Mouse (Mus musculus) thymus, postnatal 36 days (tissue): ENCODE results near the gene Wdr4.

Experiments
- DNase-seq, 2 experiments: peaks; one replicate each; pipeline ENCODE4 v3.0.0; 2022; ENCODE audit warnings: mixed read lengths in 2 of 2

Wdr4 gene

DNA sequence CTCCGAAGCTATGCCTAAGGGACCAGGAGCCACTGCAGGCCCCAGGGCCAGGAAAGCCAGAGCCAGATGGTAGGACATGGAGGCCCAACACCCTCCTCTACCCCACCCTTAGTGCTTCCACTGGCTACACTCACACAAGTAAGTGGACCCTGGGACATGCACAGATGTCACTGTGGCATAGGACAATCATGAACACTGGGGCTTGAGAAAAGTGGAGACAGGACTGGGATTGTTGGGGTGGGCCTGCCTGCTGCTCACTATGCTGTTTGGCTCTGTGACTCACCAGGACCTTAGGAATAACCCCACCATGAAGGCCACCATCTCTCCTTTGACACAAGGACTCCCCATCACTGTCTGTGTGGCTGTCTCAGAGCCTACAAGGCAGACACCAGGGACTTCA, 24.8 kb downstream of the Wdr4 start:
- DNase-seq, result no peak

DNA sequence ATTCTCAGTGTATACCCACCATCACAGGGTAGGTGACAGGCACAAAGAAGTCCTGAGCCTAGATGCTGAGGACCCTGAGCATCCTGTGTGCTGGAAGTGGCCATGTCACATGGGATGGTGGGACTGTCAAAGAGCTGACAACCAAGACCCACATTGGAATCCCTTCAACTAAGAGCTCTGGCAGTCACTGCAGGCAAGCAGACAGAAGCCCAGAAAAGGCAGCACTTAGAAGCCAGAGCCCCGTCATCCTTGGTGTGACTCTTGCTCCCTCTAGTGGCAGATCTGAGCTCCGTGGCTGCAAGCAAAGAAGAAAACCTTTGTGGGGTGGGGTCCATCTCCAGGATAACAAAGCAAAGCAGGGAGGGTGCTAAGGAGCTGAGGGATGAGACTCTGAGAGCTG, 27.4 kb downstream of the Wdr4 start:
- DNase-seq, result peak; percentile 60 to 65

DNA sequence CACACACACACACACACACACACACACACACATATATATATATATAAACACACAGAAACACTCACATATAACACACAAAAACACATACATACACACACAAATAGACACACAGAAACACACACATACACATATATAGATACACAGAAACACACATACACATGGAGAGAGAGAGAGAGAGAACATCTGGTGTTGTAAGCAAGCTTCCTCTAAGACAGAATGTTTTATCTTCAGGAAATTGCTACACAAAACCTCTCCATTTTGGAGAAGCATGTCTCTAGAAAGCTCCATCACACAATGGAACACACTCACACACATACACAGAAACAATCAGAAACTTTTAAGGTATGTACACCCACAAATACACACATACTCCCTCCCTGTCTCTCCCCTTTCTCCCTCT, 28.4 kb downstream of the Wdr4 start:
- DNase-seq, result no peak

DNA sequence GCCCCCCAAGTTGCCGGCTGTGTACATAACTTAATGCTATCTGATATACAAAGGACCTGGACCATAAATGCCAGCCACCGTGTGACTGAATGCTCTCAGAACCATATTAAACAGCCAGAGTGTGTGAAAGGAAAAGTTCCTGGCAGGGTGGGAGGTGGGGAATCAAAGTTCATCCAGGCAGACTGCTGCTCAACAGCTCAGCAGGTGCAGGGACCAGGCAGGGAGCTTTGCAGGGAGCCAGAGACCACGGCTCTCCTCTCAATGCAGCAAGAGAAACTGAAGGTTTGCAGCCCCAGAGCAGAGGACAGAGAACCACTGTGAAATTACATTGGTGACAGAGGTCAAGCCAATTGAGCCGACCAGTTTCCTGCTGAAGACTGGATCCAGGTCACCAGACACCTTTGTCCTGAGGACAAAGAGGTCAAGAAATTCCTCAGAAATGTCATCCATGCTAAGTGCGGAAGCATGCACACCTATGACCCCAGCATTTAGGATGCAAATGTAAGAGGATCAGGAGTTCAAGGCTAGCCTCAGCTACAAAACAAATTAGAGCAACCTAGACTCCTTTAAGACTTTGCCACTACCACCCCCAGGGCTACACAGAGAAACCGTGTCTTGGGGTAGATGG, 32.2 kb downstream of the Wdr4 start:
- DNase-seq, result no peak

DNA sequence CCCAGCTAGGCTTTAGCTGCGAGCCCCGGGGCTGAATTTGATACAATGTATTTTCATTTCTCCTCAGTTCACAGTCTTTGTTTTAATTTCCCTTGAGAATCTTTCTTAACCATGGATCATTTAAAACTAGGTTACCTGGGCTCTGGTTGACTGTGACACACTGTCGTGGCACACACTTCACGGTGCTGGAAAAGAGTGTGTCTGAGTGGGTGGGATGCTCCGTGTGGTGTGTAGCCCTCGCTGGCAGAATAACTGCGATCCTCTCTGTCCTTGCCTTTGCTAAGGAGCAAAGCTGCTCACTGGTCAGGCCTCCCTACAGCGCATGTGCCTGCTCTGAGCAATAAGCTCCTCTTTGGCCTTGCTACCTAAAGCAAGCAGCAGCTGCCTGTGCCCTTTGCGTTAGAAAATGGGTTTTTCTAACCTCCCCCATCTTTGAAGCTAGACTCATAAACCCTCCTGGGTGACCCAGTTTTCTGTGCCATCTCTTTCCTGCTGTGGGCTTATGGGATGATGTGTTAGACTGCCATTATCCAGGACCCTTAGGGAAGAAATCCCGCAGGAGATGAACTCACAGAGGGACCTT, 33.1 kb downstream of the Wdr4 start:
- DNase-seq, result no peak

DNA sequence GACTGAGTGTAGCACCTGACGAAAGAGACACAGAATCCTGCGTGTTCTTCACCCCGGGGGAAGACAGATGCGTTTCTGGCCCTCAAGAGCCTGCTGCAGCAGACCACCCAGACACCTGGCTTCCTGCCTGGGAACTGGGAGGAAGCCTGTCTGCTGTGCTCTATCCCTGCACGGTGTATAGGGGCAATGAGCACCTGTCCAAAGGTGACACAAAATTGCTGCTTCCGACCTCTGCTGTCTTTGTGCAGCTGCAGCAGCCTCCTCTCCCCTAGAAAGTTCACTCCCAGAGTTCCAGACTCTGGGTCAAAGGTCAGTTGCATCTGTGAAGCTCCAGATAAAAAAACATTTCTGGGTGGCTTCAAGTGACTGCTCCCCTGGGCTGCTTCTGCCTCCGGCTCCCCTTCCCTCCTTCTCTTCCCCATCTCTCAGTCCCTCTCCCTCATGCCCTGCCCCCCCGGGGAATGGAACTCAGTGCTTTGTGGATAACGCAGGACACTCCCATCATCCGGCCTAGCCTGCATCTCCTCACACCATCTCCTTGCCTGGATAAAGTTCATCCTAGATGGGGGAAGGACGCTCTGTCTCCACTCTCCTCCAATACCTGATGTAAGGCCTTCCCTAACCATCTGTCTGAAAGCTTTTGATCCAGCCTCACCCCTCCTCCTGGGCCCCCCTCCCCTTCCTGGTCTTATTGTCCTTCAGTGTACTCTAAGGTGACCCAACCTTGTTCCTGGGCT, 40.5 kb downstream of the Wdr4 start:
- DNase-seq, result no peak

DNA sequence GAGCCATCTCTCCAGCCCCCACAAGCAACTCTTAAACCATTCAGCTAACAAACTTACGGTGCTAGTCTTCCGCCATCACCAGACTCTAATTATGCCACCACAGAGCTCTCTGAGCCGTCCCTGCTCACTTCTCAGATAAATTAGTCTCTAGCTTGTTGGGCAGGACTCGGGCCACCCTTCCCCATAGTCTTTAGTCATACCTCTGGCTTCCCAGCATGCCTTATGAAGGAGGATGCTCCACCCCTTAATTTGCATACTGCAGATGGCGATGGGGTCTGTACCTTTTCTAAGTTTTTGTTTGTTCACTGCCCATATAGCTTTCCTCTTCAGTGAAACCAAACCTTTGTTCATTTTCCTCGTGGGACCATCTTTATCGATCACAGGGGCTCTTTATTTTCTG, 41.2 kb downstream of the Wdr4 start:
- DNase-seq, result no peak

DNA sequence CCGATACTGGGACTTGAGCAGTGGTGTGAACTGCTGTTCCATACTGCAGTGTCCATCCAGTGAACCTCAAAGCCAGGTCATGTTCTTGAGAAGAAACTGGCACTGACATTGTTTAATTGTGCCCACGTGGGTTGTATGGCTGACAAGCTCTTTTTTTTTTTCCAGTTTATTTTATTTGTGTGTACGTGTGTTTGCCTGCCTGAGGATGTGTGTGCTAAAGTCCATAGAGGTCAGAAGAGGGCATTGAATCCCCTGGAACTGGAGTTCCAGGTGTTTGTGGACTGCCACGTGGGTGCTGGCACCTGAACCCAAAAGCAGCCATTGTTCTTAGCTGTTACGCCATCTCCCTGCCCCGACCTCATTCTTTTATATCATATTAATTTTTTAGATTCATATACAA, 45.4 kb downstream of the Wdr4 start:
- no peak for DNase-seq

DNA sequence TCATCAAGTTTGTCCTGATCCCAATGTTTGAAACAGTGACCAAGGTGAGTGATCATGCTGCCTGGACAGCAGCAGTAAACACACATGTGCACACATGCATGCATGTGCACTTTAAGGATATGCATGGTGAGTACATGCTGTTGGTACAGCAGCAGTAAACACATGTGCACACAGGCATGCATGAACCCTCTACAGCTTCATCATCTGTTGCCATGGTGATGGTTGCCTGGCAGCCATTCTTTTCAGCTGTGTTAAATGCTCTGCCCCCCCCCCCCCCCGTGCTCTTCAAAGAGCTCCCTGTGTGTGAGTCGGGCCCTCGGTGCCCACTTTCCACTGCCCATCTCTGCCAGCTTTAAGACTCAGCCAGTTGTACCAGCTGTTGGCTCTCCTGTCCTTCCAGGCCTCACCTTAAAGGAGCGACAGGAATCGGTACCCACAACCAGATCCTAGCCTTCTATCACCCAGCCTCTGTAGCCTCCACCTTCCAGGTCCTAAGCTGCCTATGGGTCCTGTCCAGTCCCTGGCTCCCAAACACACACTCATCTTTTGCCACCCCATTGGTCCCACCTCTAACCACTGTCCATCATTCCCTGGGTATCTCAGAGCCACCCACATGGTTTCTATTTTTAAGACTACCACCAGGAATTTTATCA, 48.9 kb downstream of the Wdr4 start:
- DNase-seq, result no peak

DNA sequence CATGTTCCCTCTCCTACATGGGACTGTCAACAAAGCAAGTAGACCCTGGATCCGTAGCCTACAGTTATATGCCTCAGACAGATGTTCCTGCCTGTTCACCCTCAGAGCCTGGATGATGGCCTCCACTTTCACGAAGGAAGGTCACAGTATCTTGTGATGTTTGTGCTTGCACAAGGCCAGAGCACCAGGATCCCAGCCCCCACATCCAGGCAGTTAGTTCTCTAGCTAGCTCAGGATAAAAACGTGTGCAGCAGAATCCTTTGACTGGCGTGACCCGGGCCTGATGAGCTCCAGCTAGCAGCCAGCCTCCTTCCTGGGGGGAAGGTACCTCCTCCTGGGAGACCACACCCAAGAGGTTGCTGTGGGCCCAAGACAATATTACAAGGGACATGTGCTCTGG, 51.3 kb downstream of the Wdr4 start:
- DNase-seq, result no peak

DNA sequence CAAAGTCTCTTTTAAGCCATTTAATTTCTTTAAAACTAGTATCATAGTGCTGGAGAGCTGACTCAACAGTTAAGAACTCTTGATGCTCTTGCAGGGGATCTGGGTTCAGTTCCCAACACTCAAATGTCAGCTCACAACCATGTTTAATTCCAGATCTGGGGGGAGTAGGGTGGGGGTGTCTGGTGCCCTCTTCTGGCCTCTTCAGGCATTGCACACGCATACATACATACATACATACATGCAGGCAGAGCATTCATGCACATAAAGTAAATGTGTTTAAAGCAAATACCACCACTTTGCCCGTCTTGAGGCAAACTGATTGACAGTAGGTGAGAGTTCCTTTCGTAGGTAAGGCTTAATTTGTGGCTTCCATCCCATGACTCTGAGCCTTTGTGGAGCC, 52.9 kb downstream of the Wdr4 start:
- DNase-seq, result no peak

DNA sequence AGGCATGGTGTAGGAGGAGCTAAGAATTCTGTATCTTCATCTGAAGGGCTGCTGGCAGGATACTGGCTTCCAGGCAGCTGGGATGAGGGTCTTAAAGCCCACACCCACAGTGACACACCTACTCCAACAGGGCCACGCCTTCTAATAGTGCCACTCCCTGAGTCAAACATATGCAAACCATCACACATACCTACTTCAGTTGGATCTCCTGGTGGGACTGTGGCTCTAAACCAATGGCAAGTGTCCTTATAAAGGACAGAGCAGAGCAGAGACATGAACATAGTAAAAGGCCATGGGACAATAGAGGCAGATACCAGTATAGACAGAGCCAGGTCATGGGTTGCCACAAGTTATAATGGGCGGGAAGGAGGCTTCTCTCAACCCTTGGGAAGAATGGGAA, 57.3 kb downstream of the Wdr4 start:
- no peak for DNase-seq

DNA sequence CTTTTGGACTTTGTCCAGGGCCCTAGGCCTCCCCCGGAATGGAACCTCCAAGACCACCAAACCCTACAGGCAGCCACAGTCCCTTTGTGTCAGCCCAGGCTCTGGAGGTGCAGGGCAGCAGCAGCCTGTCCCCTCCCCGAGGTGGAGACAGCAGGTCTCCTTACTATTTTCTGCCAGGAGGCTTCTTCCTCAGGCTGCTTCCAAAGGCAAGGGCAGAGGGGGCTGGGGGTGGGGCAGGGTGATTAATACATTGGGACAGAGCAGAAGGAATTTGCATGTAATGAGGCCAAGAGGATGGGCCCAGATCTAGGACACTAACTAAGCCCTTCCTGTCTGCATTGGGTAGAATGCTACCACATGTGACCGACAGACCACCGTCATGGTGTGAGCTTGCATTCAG, 59.4 kb downstream of the Wdr4 start:
- DNase-seq, result no peak

DNA sequence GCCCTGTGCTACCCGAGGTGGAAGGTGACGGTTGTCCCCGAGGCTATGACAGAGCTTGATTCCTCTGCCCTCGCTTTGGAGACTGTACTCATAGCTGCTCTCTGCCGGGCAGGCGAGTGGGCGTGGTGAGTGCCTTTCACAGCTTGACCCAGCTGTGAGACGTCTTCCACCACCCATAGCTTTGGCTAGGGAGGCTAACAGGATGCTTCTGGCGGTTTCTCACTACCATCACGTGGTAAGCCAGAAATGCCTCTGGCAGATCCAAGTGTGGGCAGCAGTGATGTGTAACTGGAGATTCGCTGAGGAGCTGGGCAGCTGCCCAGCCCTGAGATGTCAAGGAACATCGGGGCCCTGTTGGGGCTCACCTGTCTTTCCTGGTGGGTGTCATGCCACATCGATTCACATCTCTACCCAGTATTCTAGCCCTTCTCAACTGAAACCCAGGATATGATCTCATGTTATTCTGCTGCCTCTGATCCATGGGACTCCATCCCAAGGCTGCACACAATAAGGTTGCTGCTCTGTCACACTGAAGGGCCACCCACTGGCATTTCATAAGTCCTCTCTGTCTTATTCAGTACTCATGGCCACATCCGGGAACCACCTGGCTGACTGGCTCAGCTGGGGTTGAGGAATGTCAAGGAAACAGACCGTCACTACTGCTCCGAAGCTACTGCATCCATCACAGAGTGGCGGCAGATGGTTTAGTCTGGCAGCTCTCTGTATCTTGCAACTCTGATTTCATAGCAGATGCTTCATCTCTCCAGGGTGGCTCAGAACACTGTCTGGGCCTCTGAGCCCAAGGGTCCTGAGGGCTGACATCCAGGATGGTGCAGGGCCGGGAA, 62.8 kb downstream of the Wdr4 start:
- DNase-seq, result no peak

DNA sequence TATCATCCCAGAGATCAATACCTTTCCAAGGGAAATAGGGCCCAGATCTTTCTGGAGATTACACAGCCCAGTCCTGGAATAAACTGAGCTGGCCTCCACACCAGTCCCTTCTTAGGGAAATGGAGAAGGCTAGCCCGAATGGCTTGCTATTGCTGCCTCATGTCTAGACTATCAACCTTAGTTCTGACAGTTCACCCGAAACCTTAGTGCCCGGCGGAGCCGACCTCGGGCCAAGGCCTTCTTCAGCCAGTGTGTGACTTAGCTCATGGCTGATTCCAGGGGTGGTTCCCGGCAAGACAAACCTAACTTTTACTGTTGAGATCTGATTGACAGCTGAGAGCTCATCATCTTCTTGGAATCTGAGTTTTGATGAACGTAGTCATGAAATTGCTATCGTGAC, 65.7 kb downstream of the Wdr4 start:
- DNase-seq, result no peak

DNA sequence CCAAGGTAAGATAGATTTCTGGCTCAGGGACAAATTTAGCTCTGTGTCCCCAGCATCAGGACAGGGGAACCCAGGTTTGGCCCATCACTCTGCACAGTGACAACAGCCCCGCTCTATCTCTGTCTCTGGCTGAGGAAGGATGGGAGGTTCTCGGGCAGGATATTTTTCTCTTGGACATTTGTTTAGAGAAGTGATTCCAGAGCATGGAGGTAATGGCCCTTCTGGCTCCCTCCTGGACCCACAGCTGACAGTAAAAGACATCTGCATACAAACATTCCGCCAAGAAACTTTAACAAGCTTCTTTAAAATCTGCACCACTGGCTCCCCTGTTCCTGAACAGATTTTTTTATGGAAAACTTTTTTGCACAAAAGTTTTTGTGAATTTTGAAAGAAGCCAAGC, 66.3 kb downstream of the Wdr4 start:
- DNase-seq, result no peak

DNA sequence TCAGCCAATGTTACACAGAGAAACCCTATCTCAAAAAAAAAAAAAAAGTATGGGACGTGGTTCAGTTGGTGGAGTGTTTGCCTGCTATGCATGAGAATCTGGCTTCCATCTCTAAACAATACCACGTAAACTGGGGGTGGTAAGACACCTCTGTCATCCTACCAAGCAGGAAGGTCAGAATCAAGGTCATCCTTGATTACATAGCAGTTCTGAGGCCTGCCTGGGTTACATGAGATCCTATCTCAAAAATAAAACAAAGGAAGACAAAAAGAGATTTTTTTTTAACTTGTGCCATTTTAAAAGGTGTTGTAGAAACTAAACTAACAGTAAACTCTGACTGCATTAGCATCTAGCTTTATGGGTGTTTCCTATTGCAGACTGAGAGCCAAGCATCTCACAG, 67.0 kb downstream of the Wdr4 start:
- DNase-seq, result no peak

DNA sequence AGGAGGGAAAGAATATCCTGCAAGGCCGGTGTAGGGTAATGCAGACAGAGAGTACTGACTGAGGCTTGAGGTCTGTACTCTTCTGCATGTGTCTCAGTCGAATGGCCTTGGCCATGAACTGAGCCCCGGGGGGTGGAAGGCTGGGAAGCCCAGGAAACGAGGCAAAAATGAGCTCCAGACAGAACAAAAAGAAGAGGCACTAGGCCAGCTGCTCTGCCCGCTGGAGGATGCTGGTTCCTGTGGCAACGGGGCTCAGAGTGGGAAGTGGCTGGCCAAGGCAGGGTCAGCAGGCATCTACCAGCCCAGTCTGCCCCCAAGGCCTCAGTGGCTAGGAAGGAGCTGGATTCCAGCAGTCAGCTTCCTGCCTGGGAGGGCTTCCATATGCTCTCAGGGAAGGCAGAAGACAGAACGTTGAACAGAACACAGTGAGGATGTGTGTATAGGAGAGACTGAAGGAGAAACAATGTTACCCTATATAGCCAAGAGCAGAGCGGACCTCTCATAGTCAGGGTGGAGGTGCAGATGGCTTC, 68.5 kb downstream of the Wdr4 start:
- DNase-seq, result no peak

DNA sequence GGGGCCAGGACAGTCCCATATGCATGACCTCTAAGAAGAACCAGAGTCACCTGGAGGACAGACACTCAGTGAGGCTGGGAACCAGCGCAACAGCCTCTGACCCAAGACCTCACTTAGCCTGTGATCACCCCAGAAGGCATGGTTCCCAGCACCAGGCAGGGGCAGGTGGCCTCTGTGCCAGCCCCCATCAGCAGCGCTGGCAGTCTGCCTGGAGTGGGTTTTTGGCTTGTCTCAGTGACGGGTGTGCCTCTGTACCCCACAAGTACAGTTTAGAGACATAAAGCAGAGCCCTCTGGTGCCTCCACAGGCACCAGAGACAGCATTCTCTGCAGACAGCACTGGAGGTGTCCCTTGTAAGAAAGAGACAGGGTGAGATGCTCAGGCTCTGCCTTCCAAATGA, 69.6 kb downstream of the Wdr4 start:
- no peak for DNase-seq

DNA sequence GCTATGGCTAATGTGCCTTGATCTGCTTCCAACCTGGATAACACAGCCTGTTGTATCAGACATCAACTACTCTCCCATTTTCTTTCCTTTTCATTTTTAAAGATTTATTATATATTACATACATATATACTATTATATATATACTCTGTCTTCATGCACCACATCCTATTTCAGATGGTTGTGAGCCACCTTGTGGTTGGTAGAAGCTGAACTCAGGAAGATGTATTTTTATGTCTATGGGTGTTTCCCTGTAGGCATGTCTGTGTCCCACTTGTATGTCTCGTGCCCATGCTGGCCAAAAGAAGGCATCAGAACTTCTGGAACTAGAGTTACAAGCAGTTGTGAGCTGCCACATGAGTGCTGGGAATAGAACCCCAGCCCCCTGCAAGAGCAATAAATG, 71.3 kb downstream of the Wdr4 start:
- no peak for DNase-seq

DNA sequence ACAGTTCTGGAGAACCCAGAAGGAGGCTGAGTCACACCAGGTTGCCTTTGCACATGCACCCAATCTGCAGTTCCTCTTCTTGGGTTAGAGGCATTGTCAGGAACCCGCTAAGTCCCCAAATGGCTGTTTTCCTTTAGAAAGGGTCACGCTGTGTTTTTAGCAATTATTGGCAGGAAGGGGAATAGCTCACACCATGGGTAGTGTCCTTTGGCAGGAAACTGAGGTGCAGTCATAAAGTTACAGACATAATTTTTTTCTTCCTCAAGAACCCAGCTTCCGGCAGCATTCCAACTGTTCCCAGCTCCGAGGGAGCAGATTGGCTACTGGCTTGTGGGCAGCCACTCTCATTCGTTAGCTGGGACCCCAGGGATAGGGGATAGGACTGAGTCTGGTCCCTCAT, 72.0 kb downstream of the Wdr4 start:
- DNase-seq, result no peak

DNA sequence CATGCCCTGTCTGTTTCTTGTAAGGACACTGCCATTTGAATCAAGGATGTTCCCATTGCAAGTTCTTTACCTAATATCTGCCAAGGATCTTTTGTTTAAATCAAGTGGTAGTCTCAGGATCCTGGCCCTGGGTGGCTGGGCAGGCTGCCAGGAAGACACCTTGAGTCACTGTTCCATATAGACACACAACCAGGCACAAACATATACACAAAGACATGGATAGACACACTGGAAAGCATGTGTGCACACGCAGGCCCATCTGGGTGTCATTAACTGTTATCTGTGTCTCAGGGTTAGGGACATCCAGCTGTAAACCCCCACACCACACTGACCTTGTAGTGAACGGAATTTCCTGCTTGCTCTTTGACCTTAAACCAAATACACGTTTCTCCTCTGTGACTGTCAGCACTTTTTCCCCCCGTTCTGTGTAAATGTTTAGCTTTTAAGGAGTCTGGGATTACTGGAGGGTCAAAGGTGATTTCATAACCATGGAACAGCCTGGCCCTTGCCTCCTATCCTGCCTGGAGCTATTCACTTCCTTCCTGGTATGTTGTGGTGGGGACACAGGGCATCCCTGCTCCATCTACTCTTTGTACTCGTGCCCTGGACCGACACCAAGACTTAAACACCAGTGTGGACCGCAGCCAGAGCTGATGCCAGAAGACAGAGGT, 74.6 kb downstream of the Wdr4 start:
- DNase-seq, result no peak
